Mouse (Mus musculus) stomach, postnatal 0 days (tissue): Measurements from ENCODE around the gene Kbtbd4.

Source experiments
- CTCF ChIP-seq: IDR thresholded peaks from 2 replicates; pipeline ENCODE4 v1.5.1; 2016; ENCODE audit warnings: antibody characterized with exemption, low read depth, mild to moderate bottlenecking, moderate library complexity
- EP300 ChIP-seq: optimal IDR thresholded peaks from 2 replicates; pipeline ENCODE3; 2016; ENCODE audit warnings: antibody characterized with exemption

DNA sequence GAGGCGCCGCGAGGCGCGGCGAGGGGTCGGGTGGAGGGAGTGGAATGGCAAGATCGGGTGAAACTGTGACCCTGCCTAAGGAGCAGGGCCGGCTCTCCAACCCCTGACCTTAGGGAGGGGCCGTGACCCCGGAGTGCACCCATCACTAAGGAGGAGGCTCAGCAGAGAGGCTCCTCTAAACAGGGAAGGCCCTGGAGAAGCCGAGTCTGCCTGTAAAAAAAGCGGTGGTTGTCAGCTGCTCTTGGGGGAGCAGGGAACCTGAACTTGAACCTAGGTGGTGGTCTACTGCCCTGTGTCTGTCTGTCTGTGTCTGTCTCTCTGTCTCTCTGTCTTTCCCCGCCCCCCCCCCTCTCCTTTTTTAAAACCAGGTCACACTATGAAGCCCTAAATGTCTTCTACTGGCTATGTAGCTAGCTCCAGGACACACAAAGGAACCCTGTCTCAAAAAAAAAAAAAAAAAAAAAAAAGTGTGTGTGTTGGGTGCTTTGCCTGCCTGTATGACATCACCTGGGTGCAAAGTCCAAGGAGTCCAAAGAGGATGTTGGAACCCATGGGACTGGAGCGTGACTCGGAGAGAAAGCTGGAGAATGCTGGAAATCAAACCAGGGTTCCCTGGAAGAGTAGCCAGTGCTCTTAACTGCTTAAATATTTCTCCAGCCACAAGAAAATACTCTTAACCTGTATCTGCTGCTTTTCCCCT lies 13.6 kb downstream of the Kbtbd4 start:
- TF ChIP-seq CTCF (no peak), EP300 (no peak)
